Mouse (Mus musculus): ENCODE data around the gene Cped1.

DNA sequence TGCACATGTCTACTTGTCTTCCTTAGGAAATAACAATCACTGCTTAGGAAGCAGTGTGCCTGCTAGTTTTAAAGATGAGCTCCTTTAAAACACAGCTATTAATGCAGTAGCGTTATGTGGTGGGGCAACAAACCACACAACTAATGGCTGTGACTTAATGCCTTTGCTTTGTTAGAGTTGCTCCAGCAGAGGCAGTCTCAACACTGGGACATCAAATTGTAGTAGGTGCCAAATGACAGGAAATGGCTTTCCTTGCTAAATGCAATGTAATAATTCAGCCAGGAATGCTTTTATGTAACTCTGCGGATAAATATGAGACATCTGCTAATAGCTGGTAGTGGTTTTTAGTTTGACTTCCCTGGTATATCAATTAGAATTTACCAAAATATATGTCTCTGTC lies 8.2 kb upstream of the Cped1 start:
- TF ChIP-seq CTCF (IDR thresholded peaks at IDR 0.05; ENCODE audit: insufficient read depth, low read depth, low read length) (no peak), POLR2A (IDR thresholded peaks at IDR 0.05; ENCODE audit: insufficient read depth, low read depth, low read length) (no peak)

Measured in olfactory bulb, adult 2 months (tissue).